Mouse (Mus musculus) limb, embryonic 13.5 days (tissue): ENCODE measurements around the gene Wrap73. TPM values are rescaled to one million over a fixed set of nuclear protein-coding genes. Genes with fewer than 3 reads are reported as not detected.

Experiments used
- ATAC-seq: fragments of 200-750 bp; cut with Nextera tagmentation; 2 replicates; pipeline ENCODE4 v1.8.0; 2017; ENCODE audit warnings: low read depth, moderate number of reproducible peaks, moderate TSS enrichment; ENCODE audit not compliant: low FRiP score
- H3K27ac ChIP-seq: fragments of 300-500 bp; sonication (generic); 2 replicates; pipeline ENCODE4 v1.5.1; 2015; ENCODE audit warnings: inconsistent platforms, mild to moderate bottlenecking, moderate library complexity
- H3K27me3 ChIP-seq: fragments of 300-500 bp; sonication (generic); 2 replicates; pipeline ENCODE4 v1.6.1; 2015; ENCODE audit warnings: mild to moderate bottlenecking, inconsistent platforms
- H3K36me3 ChIP-seq: fragments of 300-500 bp; sonication (generic); 2 replicates; pipeline ENCODE4 v1.6.1; 2015; ENCODE audit warnings: inconsistent platforms, mild to moderate bottlenecking, moderate library complexity
- H3K4me1 ChIP-seq: fragments of 300-500 bp; sonication (generic); 2 replicates; pipeline ENCODE4 v1.6.1; 2015; ENCODE audit warnings: inconsistent platforms
- H3K4me2 ChIP-seq: fragments of 300-500 bp; sonication (generic); replicated peaks from 2 replicates; pipeline ENCODE4 v1.6.1; 2015; ENCODE audit warnings: inconsistent platforms, mild to moderate bottlenecking, moderate library complexity
- H3K4me3 ChIP-seq: fragments of 300-500 bp; sonication (generic); 2 replicates; pipeline ENCODE4 v1.5.1; 2015; ENCODE audit warnings: moderate library complexity, mild to moderate bottlenecking, inconsistent platforms
- H3K9ac ChIP-seq: fragments of 300-500 bp; sonication (generic); 2 replicates; pipeline ENCODE4 v1.6.1; 2015; ENCODE audit warnings: mild to moderate bottlenecking, inconsistent platforms
- H3K9me3 ChIP-seq: fragments of 300-500 bp; sonication (generic); 2 replicates; pipeline ENCODE4 v1.6.1; 2016; ENCODE audit warnings: inconsistent platforms
- WGBS: fragments of 180-500 bp; shearing (Covaris S2); methylation state at CpG from one replicate; pipeline ENCODE4 v1.1.7; 2015; 5-methylcytosine and 5-hydroxymethylcytosine counted together
- polyA plus RNA-seq: library from polyadenylated mRNA; unstranded; fragments of >200 nt; fragmentation: Nextera tagmentation; extraction: Ambion mirVana; gene quantifications from 2 replicates; pipeline ENCODE4 v1.2.1, GENCODE M21; 2015

Wrap73 gene
- polyA plus RNA-seq, 1 experiment from 2014 or later, result 48.4 TPM

DNA sequence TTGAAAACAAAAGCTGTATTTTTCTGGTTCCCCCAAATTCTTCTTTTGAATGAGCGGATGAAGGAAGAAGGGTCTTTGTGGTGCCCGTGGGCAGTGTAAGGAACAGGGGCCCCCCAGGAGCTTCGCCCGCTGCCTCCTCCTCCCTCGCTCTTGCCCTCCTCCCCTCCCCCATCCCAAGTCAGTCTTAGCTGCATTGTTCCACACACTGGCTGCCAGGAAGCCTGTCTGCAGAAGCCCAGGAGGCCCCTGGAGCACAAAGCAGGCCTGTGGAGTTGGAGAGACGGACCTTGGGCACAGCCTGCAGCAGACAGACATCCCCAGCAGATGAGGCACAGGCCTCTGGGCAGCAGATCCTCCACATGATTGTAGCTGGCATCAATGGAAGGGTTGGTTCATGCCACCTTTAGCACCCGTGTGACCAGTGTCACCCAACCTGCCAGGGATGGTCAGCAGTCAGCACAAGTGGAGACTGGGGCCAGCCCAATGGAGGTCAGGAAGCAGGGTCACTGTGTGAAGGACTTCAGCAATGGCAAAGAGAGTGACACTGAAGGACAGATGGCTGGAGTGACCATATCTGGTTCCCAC is 56.3 kb downstream of the Wrap73 start:
- Histone ChIP-seq H3K4me1 (peaks cover 23% of the 10 kb centered on the region), H3K9ac (no peak overlapping the region), H3K36me3 (peaks cover 18% of the 10 kb centered on the region), H3K9me3 (peaks cover 6% of the 10 kb centered on the region), H3K27me3 (no peaks in the 10 kb centered on the region), H3K4me2 (no peak overlapping the region), H3K4me3 (no peak overlapping the region), H3K27ac (peak overlapping the region; percentile 79)
- ATAC-seq, result no peak
- WGBS, result 71% methylated on average over 7 of the region's 7 CpGs

DNA sequence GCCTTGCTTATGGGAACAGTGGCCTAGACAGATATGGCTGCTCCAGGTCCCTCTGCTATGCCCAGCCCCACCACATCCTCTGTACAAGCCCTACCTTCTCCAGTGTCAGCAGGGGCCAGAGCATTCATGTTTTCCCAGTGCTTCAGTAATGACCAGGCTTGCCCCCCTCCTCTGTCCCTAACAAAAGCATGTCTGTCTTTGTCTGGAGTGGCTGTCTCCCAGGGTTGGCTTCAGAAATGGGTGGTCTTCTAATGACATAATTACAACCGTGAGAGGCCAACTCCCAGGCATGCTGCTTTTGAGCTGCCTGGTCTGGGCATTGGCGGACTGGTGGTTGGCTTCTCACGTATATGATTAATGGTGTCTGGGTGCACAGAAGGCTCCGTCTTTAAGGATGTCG is 59.3 kb downstream of the Wrap73 start:
- Histone ChIP-seq H3K9me3 (no peaks in the 10 kb centered on the region), H3K9ac (no peak overlapping the region), H3K27me3 (no peaks in the 10 kb centered on the region), H3K4me3 (no peak overlapping the region), H3K36me3 (no peaks in the 10 kb centered on the region), H3K4me1 (peaks cover 27% of the 10 kb centered on the region), H3K4me2 (no peak overlapping the region), H3K27ac (no peak overlapping the region)
- WGBS, result 66% methylated on average over 5 of the region's 5 CpGs
- no peak for ATAC-seq

DNA sequence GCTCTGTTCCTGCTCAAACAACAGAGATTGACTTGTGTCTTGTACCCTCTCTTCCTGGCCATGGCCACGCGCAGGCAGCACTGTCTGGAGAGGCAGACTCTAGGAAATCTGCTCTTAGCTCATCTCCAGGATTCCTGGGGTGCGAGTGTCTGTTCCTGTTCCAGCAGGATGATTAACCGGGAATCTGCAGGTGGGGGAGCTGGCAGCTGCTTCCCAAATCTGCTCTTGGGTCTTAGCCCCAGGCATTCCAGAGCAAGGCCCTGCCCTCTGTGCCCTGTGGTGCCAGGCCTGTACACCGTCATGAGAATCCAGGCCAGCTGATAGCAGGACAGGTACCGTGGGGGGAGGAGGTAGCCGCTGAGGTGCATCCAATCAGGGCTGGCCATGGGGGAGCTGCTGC is 62.4 kb downstream of the Wrap73 start:
- no peak overlapping the region for H3K4me3 ChIP-seq
- no peaks in the 10 kb centered on the region for H3K9me3 ChIP-seq
- no peaks in the 10 kb centered on the region for H3K27me3 ChIP-seq
- H3K4me1 ChIP-seq, result peaks cover 16% of the 10 kb centered on the region
- H3K27ac ChIP-seq, result no peak overlapping the region
- H3K9ac ChIP-seq, result peak overlapping the region; percentile 45; the same call in 1 of the 2 replicates
- H3K4me2 ChIP-seq, result no peak overlapping the region
- no peak for ATAC-seq
- WGBS, result 77% methylated on average over 7 of the region's 7 CpGs
- H3K36me3 ChIP-seq, result no peaks in the 10 kb centered on the region

DNA sequence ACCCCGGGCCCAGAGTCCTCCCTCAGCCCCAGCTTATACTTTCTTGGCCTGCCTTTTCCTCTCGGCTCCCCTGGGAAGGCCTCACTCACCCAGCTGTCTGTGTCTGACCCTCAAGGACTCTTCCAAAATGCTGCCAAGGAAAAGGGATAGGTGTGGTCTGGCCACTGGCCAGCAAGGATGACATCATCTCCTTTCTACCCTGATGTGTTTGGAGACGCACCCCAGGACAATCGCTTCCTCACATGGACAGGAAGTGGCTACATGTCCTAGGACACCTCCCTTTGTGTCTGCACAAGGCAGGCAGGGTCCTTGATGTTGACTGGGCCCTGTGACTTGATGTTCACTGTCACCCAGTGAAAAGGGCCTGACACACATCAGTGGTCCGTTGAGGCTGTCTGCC is 63.2 kb downstream of the Wrap73 start:
- no peaks in the 10 kb centered on the region for H3K36me3 ChIP-seq
- H3K4me3 ChIP-seq, result no peak overlapping the region
- no peaks in the 10 kb centered on the region for H3K27me3 ChIP-seq
- peaks cover 19% of the 10 kb centered on the region for H3K4me1 ChIP-seq
- no peak for ATAC-seq
- no peaks in the 10 kb centered on the region for H3K9me3 ChIP-seq
- 68% methylated on average over 5 of the region's 5 CpGs for WGBS
- no peak overlapping the region for H3K9ac ChIP-seq
- H3K4me2 ChIP-seq, result no peak overlapping the region
- H3K27ac ChIP-seq, result no peak overlapping the region

DNA sequence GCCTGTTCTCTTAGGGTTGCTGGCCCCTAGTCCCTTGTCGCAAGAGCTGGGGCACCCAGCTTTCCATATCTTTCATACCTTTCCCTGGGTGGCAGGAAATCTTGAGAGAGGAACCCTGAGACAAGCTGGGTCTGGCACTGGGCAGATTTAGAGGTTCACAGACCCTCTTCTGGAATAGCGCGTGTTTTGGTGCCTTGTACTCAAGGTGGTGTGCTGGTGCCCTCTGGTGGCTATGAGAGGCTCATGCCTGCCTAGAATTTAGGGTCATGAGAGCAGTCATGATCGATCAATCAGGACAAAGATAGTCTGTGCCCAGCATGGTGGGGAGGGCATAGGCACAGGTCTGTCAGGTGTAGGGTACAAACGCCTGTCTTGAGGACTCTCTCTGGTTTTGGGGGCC is 65.1 kb downstream of the Wrap73 start:
- no peak overlapping the region for H3K27ac ChIP-seq
- no peak overlapping the region for H3K4me3 ChIP-seq
- H3K4me2 ChIP-seq, result no peak overlapping the region
- no peaks in the 10 kb centered on the region for H3K9me3 ChIP-seq
- H3K9ac ChIP-seq, result no peak overlapping the region
- H3K4me1 ChIP-seq, result peaks cover 22% of the 10 kb centered on the region
- H3K36me3 ChIP-seq, result no peaks in the 10 kb centered on the region
- no peak; the same call in 1 of the 2 replicates for ATAC-seq
- no peaks in the 10 kb centered on the region for H3K27me3 ChIP-seq
- 19% methylated on average over 5 of the region's 5 CpGs for WGBS

DNA sequence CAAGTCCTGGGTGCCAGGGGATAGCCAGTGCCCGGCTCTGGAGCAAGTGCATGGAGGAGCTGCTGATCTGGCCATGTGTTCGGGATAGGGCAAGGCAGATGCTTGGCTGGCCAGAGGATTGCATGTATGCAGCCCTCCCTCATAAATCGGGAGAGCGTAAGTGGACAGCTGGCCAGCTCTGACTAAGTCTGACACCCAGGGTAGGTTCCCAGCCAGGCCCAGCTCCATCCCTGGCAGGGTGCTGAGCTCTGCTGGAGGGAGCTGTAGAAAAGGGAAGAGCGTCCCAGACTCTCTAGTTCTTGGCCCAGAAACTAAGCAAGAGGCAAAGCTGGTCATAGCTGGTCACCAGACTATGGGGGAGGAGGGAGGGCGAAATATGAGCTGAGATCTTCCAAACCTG is 66.9 kb downstream of the Wrap73 start:
- peaks cover 39% of the 10 kb centered on the region for H3K4me1 ChIP-seq
- H3K9me3 ChIP-seq, result no peaks in the 10 kb centered on the region
- no peak overlapping the region for H3K4me2 ChIP-seq
- ATAC-seq, result no peak
- peak overlapping the region; percentile 43; the same call in 1 of the 2 replicates for H3K9ac ChIP-seq
- no peaks in the 10 kb centered on the region for H3K36me3 ChIP-seq
- H3K27me3 ChIP-seq, result no peaks in the 10 kb centered on the region
- H3K4me3 ChIP-seq, result no peak overlapping the region
- H3K27ac ChIP-seq, result no peak overlapping the region
- WGBS, result 60% methylated on average over 6 of the region's 6 CpGs

DNA sequence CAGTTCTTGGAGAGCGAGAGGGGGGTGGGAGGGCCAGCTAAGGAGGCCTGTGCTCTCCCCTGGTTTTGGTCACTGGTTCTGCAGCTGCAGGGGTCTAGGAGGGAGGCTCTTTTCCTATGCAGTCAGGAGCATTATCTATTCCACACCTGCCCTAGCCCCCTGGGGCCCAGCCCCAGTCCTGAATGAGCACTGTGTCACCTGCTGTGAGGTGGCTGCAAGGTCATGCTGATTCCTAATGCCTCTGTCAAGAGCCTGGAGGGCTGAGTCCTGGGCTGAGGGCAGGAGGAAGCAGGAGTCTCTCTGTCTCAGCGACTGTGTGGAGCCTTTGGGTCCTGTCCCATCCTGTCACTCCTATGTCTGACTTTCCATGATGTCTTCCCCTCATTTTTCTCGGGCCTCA is 67.7 kb downstream of the Wrap73 start:
- no peak for ATAC-seq
- no peak overlapping the region for H3K27ac ChIP-seq
- no peak overlapping the region for H3K4me3 ChIP-seq
- H3K9ac ChIP-seq, result no peak overlapping the region
- no peaks in the 10 kb centered on the region for H3K9me3 ChIP-seq
- WGBS, result 27% methylated on average over 3 of the region's 3 CpGs
- no peaks in the 10 kb centered on the region for H3K27me3 ChIP-seq
- H3K4me2 ChIP-seq, result no peak overlapping the region
- H3K36me3 ChIP-seq, result no peaks in the 10 kb centered on the region
- H3K4me1 ChIP-seq, result peaks cover 45% of the 10 kb centered on the region

DNA sequence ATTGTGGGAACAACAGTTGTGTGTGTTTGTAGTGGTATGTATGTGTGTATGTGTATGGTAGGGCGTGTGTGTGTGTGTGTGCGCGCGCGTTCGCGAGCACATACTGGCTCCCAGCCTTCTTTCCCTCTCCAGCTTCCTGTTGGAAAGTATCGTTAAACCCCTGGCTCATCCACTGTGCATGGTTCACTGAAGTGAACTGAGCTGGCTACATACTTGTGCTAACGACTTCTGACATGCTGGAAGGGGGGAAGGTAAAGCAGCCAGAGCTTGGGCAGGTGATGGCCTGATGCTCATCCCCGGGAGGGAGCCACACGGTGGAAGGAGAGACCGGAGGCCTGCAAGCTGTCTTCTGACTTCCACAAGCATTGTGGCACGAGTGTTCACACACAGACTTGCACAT is 69.3 kb downstream of the Wrap73 start:
- Histone ChIP-seq H3K36me3 (0 out of 2 replicates have a peak, but pooled peaks cover 6% of the 10 kb centered on the region), H3K27me3 (no peaks in the 10 kb centered on the region), H3K4me3 (no peak overlapping the region), H3K4me1 (peaks cover 42% of the 10 kb centered on the region), H3K9me3 (no peaks in the 10 kb centered on the region), H3K27ac (peak overlapping the region; percentile 3; the same call in 1 of the 2 replicates), H3K4me2 (no peak overlapping the region), H3K9ac (no peak overlapping the region)
- 70% methylated on average over 13 of the region's 13 CpGs for WGBS
- ATAC-seq, result no peak

DNA sequence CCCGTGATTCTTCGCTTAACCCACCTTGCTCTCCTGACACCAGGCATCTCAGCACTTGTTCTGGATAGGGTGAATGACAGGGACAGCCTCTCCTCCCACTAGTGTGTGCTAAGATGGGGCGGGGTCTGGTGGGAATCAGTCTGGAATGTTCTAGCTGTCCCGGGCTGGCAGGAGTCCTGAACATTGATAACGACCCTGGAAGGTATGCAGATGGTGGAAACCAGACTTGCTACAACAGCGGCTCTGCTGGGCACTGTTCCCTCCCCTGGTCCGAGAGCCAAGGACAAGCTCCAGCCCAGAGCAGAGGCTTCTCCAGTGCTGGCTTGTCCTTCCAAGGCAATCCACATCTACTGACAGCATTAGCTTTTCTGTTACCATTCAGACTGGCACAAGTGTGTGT is 71.4 kb downstream of the Wrap73 start:
- 59% methylated on average over 7 of the region's 7 CpGs for WGBS
- Histone ChIP-seq H3K27me3 (no peaks in the 10 kb centered on the region), H3K27ac (peak overlapping the region; percentile 63; the same call in 1 of the 2 replicates), H3K4me1 (peaks cover 51% of the 10 kb centered on the region), H3K4me2 (no peak overlapping the region), H3K9me3 (no peaks in the 10 kb centered on the region), H3K36me3 (0 out of 2 replicates have a peak, but pooled peaks cover 6% of the 10 kb centered on the region), H3K9ac (no peak overlapping the region), H3K4me3 (no peak overlapping the region)
- ATAC-seq, result no peak

DNA sequence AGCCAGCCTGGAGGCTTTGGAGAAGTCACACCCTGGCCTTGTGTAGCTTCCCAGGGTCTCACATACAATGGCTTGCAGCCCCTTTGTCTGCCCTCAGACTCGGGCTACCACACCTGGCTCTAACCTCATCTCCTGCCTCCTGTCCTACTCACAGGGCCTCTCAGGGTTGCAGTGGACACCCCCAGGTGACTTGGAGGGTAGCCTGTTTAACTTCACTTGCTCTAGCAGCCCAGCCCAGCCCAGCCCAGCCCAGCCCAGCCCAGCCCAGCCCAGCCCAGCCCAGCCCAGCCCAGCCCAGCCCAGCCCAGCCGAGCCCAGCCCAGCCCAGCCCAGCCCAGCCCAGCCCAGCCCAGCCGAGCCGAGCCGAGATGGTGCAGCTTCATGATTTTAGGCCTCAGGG is 71.9 kb downstream of the Wrap73 start:
- ATAC-seq, result no peak
- H3K27ac ChIP-seq, result peak overlapping the region; percentile 63; the same call in 1 of the 2 replicates
- H3K4me2 ChIP-seq, result no peak overlapping the region
- peaks cover 52% of the 10 kb centered on the region for H3K4me1 ChIP-seq
- no peaks in the 10 kb centered on the region for H3K27me3 ChIP-seq
- H3K9ac ChIP-seq, result no peak overlapping the region
- no peak overlapping the region for H3K4me3 ChIP-seq
- 0 out of 2 replicates have a peak, but pooled peaks cover 6% of the 10 kb centered on the region for H3K36me3 ChIP-seq
- 9% methylated on average over 5 of the region's 5 CpGs for WGBS
- H3K9me3 ChIP-seq, result no peaks in the 10 kb centered on the region

Other genes starting within 250 kb of the Wrap73 start
- 82.8 and 83.6 TPM in 2 replicates for gene A430005L14Rik, start 185.1 kb upstream of the Wrap73 start, polyA plus RNA-seq
- 13.8 and 15.1 TPM in 2 replicates for gene Dffb, start 167.2 kb upstream of the Wrap73 start, polyA plus RNA-seq
- gene Cep104, start 167.2 kb upstream of the Wrap73 start, polyA plus RNA-seq, result 16.9 TPM in 2 replicates
- gene Lrrc47, start 130.6 kb upstream of the Wrap73 start, polyA plus RNA-seq, result 19.6 and 20.5 TPM in 2 replicates
- 11.8 and 12.6 TPM in 2 replicates for gene Smim1, start 116.1 kb upstream of the Wrap73 start, polyA plus RNA-seq
- not detected in 2 replicates for gene Ccdc27, start 99.7 kb upstream of the Wrap73 start, polyA plus RNA-seq
- gene Trp73, start 2.2 kb upstream of the Wrap73 start, polyA plus RNA-seq, result 1.6 and 1.7 TPM in 2 replicates
- gene Tprgl, start 18.3 kb downstream of the Wrap73 start, polyA plus RNA-seq, result 117 and 118 TPM in 2 replicates
- gene Megf6, start 28.4 kb downstream of the Wrap73 start, polyA plus RNA-seq, result 61.7 and 70.0 TPM in 2 replicates
- gene Arhgef16, start 159.3 kb downstream of the Wrap73 start, polyA plus RNA-seq, result 4.5 and 4.6 TPM in 2 replicates
- gene B230104I21Rik, start 193.8 kb downstream of the Wrap73 start, polyA plus RNA-seq, result not detected in 2 replicates